Mouse (Mus musculus): ENCODE measurements around the gene Atox1. TPM values are rescaled to one million over a fixed set of nuclear protein-coding genes. Genes with fewer than 3 reads are reported as not detected.
A peak's percentile ranks its signal among the peaks of the same experiment; 100 is the strongest.

Atox1 gene
- polyA plus RNA-seq, 1 experiment: 698 TPM

GRCm38 (mm10) chr11:55397036-55397435, 64.0 kb downstream of the Atox1 start:
- TF ChIP-seq POLR2A (IDR thresholded peaks at IDR 0.05; ENCODE audit: low read depth, low read length) (no peak), CTCF (conservative IDR thresholded peaks at IDR 0.05; ENCODE audit: insufficient read depth, insufficient read length, low read depth, low read length) (no peak)
- no peak overlapping the region for H3K4me3 ChIP-seq (ENCODE audit: insufficient read depth, low read depth, low read length)
- peak overlapping the region; percentile 32; the same call in 1 of the 2 replicates for H3K27ac ChIP-seq (ENCODE audit: insufficient read depth, low read depth, low read length)
- no peaks in the 10 kb centered on the region for H3K27me3 ChIP-seq (replicated peaks; ENCODE audit: control insufficient read depth, insufficient read depth, low read length)
- WGBS: 53% methylated on average over 2 of the region's 2 CpGs
- no peak for DNase-seq
- no peaks in the 10 kb centered on the region for H3K4me1 ChIP-seq (ENCODE audit: control insufficient read depth, insufficient read depth, low read length)
- no peaks in the 10 kb centered on the region; the same call in 1 of the 2 replicates for H3K36me3 ChIP-seq (ENCODE audit: control insufficient read depth, insufficient read depth, low read length)

Other genes starting within 250 kb of the Atox1 start
- 0.06 and 0.11 TPM in 2 replicates for gene Fat2, start 124.7 kb downstream of the Atox1 start, polyA plus RNA-seq (2012; rRNA removed)
- 585 and 720 TPM in 2 replicates for gene Sparc, start 38.1 kb downstream of the Atox1 start, polyA plus RNA-seq (2012; rRNA removed)
- gene G3bp1, start 8.4 kb upstream of the Atox1 start, polyA plus RNA-seq (2012; rRNA removed): 23.3 and 28.3 TPM in 2 replicates
- not detected in 2 replicates for gene Glra1, start 147.0 kb upstream of the Atox1 start, polyA plus RNA-seq (2012; rRNA removed)